Mouse (Mus musculus) forebrain, embryonic 14.5 days (tissue): ENCODE data around the gene Jph2. TPM values are rescaled to one million over a fixed set of nuclear protein-coding genes. Genes with fewer than 3 reads are reported as not detected.

Source experiments
- ATAC-seq: fragments of 200-750 bp; cut with Nextera tagmentation; 2 replicates; pipeline ENCODE4 v1.8.0; 2017; ENCODE audit warnings: mild to moderate bottlenecking, moderate library complexity
- DNase-seq: peaks from one replicate; pipeline ENCODE4 v3.0.0-alpha.2; 2015; ENCODE audit warnings: low spot score
- H3K27ac ChIP-seq: fragments of 300-500 bp; sonication (generic); 2 replicates; pipeline ENCODE4 v1.5.1; 2014; ENCODE audit warnings: low read depth, mild to moderate bottlenecking, control low read depth, low read length, moderate library complexity
- H3K27me3 ChIP-seq: fragments of 300-500 bp; sonication (generic); replicated peaks from 2 replicates; pipeline ENCODE4 v1.6.1; 2014; ENCODE audit warnings: low read length, control low read depth, mixed read lengths; ENCODE audit not compliant: control insufficient read depth, insufficient read depth
- H3K36me3 ChIP-seq: fragments of 300-500 bp; sonication (generic); 2 replicates; pipeline ENCODE4 v1.6.1; 2014; ENCODE audit warnings: low read length, control low read depth; ENCODE audit not compliant: control insufficient read depth, insufficient read depth
- H3K4me1 ChIP-seq: fragments of 300-500 bp; sonication (generic); 2 replicates; pipeline ENCODE4 v1.6.1; 2014; ENCODE audit warnings: antibody characterized with exemption, low read length, control low read depth; ENCODE audit not compliant: control insufficient read depth, insufficient read depth
- H3K4me2 ChIP-seq: fragments of 300-500 bp; sonication (generic); 2 replicates; pipeline ENCODE4 v1.6.1; 2014; ENCODE audit warnings: mild to moderate bottlenecking, control low read depth, low read length
- H3K4me3 ChIP-seq: fragments of 300-500 bp; sonication (generic); 2 replicates; pipeline ENCODE4 v1.5.1; 2014; ENCODE audit warnings: low read depth, low read length, control low read depth
- H3K9ac ChIP-seq: fragments of 300-500 bp; sonication (generic); 2 replicates; pipeline ENCODE4 v1.6.1; 2014; ENCODE audit warnings: mild to moderate bottlenecking, low read length, control low read depth, moderate library complexity
- H3K9me3 ChIP-seq: fragments of 300-500 bp; sonication (generic); replicated peaks from 2 replicates; pipeline ENCODE4 v1.6.1; 2016; ENCODE audit warnings: low read length, control low read depth, mixed read lengths; ENCODE audit not compliant: control insufficient read depth
- WGBS: fragments of 180-500 bp; shearing (Covaris S2); extraction: QIAGEN DNeasy Blood & Tissue Kit; methylation state at CpG from one replicate; pipeline ENCODE4 v1.1.7; 2014; 5-methylcytosine and 5-hydroxymethylcytosine counted together
- polyA plus RNA-seq: library from polyadenylated mRNA; unstranded; fragments of >200 nt; fragmentation: Nextera tagmentation; extraction: Ambion mirVana; gene quantifications from 2 replicates; pipeline ENCODE4 v1.2.1, GENCODE M21; 2014

The Jph2 gene
- polyA plus RNA-seq, 1 experiment from 2014 or later, result 0.08 TPM

DNA sequence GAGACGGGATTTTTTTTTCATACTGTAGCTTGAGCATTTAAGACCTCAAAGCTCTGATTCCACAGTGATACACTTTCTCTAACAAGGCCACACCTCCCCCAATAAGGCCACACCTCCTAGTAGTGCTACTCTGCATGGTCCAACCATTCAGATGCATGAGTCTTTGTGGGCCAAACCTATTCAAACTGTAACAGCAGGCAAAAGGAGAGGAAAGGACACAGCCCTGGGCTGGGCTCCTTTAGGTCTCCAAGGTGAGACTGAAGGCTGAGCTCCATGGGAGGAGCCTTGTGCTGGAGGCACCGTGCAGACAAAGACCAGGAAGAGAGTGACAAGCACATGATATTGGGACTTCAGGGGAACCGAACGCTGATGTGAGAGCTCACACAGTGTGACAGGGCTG lies 80.5 kb downstream of the Jph2 start:
- DNase-seq (no peak), ATAC-seq (no peak)
- Histone ChIP-seq H3K36me3 (peaks cover 5% of the 10 kb centered on the region; the same call in 1 of the 2 replicates), H3K4me1 (no peaks in the 10 kb centered on the region), H3K27me3 (no peaks in the 10 kb centered on the region), H3K9ac (no peak overlapping the region), H3K27ac (no peak overlapping the region), H3K9me3 (no peaks in the 10 kb centered on the region), H3K4me3 (no peak overlapping the region), H3K4me2 (no peak overlapping the region)
- 82% methylated on average over 4 of the region's 4 CpGs for WGBS

DNA sequence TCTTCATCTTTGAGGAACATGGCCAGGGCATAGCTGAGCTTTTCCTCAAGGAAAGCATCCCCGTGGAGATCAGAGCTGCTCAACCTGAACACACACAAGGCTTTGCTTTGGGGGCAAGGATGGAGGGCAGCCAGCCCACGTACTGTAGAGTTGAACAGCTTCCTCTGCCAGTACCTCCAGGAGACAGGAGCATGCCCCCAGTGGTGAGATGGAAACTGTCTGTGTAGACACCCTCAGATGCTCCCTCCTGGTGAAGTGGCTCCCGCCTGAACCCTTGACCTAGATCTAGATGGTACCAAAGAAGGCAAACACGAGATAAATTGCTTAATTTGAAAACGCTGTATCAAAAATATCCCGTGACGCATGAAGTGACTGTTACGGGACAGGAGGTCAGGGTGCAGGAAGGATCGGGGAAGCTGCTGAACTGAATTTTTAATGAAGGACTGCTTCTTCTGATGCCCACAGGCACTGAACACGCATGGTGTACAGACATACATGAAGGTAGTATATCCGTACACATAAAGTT lies 87.6 kb downstream of the Jph2 start:
- DNase-seq, result no peak

DNA sequence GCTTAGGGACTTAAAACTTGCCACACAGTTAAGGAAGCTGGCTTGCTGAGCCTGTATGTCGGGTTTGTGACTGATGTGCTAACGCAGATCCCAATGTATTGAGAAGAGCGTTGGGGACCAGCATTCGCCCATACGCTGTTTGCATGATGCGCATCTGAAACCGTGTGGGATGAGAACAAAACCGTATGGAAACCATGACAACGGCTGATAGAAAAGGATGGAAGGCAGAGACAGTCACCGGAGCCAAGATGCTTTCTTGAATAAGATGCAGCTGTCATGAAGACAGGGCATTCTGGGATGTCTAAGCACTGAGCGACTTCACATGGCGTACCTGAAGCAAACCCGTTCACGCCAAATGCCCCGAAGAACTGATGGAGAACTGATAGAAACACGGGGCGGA lies 88.4 kb downstream of the Jph2 start:
- 0 out of 2 replicates have a peak, but pooled peaks have one; percentile 29 for ATAC-seq
- H3K9ac ChIP-seq, result no peak overlapping the region
- H3K4me3 ChIP-seq, result no peak overlapping the region
- no peaks in the 10 kb centered on the region for H3K9me3 ChIP-seq
- no peaks in the 10 kb centered on the region for H3K4me1 ChIP-seq
- no peak overlapping the region for H3K27ac ChIP-seq
- H3K36me3 ChIP-seq, result no peaks in the 10 kb centered on the region
- no peaks in the 10 kb centered on the region for H3K27me3 ChIP-seq
- peak; percentile 73 for DNase-seq
- WGBS, result 73% methylated on average over 17 of the region's 17 CpGs
- no peak overlapping the region for H3K4me2 ChIP-seq

More for the DNA sequence above, 87.6 kb downstream of the Jph2 start:
- no peak overlapping the region for H3K27ac ChIP-seq
- no peak overlapping the region for H3K4me3 ChIP-seq
- no peak for ATAC-seq
- no peaks in the 10 kb centered on the region for H3K36me3 ChIP-seq
- H3K9me3 ChIP-seq, result no peaks in the 10 kb centered on the region
- H3K4me1 ChIP-seq, result no peaks in the 10 kb centered on the region
- no peaks in the 10 kb centered on the region for H3K27me3 ChIP-seq
- H3K4me2 ChIP-seq, result no peak overlapping the region
- H3K9ac ChIP-seq, result no peak overlapping the region
- 84% methylated on average over 11 of the region's 11 CpGs for WGBS

DNA sequence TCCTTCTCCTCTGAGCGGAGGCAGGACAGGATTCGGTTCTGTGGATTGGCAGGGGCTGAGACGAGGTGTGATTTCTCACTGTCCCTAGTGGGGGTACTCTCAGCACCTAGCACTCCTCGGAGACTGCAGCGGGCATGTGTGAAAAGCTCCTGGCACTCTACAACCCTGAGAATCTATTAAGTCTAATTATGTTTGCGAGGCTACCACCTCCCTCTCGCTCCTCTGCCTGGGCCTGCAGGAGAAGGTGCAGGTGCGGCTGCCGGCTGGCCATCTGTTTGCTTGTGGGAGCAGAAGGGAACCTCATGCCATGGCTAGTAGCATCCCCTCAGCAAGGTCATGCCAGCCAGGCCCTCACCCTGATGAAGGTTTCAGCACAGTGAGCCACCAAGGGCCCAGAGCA lies 94.8 kb downstream of the Jph2 start:
- H3K9me3 ChIP-seq, result no peaks in the 10 kb centered on the region
- 46% methylated on average over 9 of the region's 9 CpGs for WGBS
- peak; percentile 70 for DNase-seq
- peaks cover 32% of the 10 kb centered on the region for H3K4me1 ChIP-seq
- ATAC-seq, result peak; percentile 68
- no peak overlapping the region for H3K27ac ChIP-seq
- H3K4me3 ChIP-seq, result no peak overlapping the region
- no peak overlapping the region for H3K9ac ChIP-seq
- H3K27me3 ChIP-seq, result no peaks in the 10 kb centered on the region; the same call in 1 of the 2 replicates
- H3K36me3 ChIP-seq, result no peaks in the 10 kb centered on the region
- H3K4me2 ChIP-seq, result no peak overlapping the region

DNA sequence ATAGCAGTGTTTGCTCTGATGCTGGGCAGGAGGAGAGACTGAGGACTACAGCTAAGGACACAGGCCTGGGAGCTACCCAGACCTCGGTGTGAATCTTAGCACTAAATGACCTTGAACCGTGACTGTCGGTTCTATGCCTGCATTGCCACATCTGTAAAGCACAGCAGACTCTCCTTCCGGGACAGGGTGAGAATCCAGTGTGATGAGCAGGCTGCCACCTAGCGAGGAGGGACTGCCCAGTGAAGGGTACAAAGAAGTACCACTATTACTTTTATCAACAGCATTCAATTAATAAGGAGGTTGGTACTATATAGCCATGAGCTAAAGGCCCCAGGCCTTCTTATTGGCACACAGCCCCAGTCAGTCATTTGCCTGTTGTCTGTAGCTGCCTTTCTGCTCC lies 96.2 kb downstream of the Jph2 start:
- H3K27ac ChIP-seq, result no peak overlapping the region
- no peak for ATAC-seq
- no peaks in the 10 kb centered on the region for H3K36me3 ChIP-seq
- no peak overlapping the region for H3K4me2 ChIP-seq
- WGBS, result 57% methylated on average over 5 of the region's 5 CpGs
- DNase-seq, result no peak
- no peak overlapping the region for H3K4me3 ChIP-seq
- H3K4me1 ChIP-seq, result peaks cover 42% of the 10 kb centered on the region
- H3K27me3 ChIP-seq, result no peaks in the 10 kb centered on the region; the same call in 1 of the 2 replicates
- H3K9ac ChIP-seq, result no peak overlapping the region
- H3K9me3 ChIP-seq, result no peaks in the 10 kb centered on the region

DNA sequence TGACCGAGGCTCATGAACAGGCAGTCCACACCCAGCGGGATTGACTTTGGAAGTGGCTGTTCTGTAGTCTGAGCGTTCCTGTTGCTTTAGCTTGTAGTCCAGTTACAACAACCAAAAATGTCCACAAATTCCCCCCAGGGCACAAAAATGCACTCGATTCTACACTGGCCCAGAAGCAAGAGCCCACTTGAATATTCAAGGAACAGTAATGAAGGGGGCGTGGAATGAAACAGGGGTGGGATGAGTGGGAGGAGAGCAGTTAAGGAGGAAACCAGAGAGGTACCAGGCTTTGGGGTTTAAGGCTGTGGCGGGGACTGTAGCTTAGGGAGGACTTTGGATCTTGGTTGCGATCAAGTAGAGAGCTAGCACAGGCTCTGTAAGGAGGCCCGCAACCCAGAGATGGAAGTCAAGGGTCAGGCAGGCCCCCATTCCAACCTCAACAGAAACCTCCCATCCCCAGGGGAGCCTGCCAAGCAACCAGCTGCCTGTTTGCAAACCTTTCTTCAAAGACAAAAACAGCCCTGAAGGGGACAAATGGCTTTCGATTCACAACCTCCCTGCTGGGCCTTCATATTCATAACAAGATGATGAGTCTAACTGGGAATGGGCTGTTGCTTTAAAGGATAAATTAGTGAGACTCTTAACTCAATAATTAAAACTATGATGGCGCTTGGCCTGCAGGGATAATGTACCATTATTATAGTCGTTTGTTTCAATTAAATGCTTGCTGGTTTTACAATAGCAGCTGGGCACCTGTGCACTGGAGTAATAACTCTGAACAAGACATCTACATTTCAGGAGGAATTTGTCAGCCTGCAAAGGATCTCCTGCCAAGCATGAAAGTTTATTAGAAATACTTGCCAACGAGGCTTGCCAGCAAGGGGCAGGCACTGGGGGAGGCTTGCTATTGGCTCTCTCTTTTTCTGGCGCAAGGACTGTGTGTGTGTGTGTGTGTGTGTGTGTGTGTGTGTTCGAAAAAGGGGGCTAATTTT lies 97.4 kb downstream of the Jph2 start:
- Histone ChIP-seq H3K4me2 (no peak overlapping the region), H3K27ac (0 out of 2 replicates have a peak overlapping the region, but pooled peaks have one; percentile 56), H3K4me1 (peaks cover 46% of the 10 kb centered on the region), H3K36me3 (no peaks in the 10 kb centered on the region), H3K9me3 (no peaks in the 10 kb centered on the region), H3K27me3 (no peaks in the 10 kb centered on the region; the same call in none of the 2 replicates), H3K4me3 (no peak overlapping the region), H3K9ac (no peak overlapping the region)
- WGBS, result 27% methylated on average over 14 of the region's 14 CpGs
- DNase-seq, result peak; percentile 86
- ATAC-seq, result peak; percentile 28

DNA sequence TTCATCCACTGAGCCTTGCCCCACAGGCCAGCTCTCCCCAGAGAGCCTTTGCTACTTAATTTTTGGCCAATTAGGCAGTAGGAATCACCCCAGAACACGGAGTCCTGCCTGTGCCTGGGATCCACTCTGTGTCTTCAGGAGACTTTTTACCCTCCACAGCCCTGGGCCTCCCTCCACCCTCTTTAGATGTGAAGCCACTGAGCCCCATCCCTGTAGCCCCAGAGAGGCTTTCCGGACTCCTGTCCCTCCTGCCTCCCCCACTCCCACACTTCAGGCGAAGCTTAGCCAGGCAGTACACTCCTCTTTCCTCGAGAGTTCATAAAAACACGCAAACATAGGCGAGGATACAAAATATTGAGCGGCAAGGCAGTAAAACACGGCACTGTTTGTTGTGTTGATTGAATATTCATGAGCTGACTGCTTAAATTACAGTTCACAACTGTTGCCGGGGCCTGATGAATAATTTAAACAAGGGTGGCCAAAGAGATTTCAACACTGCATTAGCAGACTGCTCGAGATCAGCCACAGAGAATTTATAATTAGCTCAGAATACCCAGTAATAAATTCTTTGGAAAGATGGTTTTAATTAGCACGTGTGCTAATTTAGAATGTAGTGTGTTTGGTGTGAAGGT lies 100.7 kb downstream of the Jph2 start:
- Histone ChIP-seq H3K36me3 (no peaks in the 10 kb centered on the region), H3K4me3 (no peak overlapping the region), H3K9me3 (no peaks in the 10 kb centered on the region), H3K4me1 (peaks cover 40% of the 10 kb centered on the region), H3K4me2 (peak overlapping the region; percentile 32), H3K27ac (0 out of 2 replicates have a peak overlapping the region, but pooled peaks have one; percentile 34), H3K27me3 (no peaks in the 10 kb centered on the region; the same call in none of the 2 replicates), H3K9ac (no peak overlapping the region)
- whole genome bisulfite sequencing, result 6% methylated on average over 11 of the region's 11 CpGs
- ATAC-seq (peak; percentile 73), DNase-seq (peak; percentile 86)

DNA sequence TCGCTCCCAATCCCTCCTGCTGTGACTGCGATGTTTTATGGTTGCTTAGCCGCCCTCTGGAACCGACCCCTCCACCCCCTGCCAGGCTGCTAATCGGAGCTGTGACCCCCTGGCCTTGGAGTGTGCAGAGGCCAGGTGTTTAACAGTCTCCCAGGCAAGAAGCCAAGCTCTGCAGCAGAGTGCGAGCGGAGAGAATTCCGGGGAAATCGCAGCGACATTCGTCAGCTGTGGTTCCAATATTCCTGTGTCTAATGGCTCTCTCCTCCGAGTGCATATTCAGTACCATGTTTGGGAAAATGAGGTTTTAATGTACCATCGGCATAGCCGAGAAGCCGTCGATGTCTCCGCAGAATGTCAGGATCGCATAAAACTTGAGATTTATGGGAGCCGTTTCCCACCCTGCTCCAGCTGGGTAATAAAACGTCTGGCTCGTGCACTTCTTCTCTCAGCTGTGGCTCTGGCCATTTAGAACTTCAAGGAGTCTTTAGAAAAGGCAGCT lies 108.9 kb downstream of the Jph2 start:
- Histone ChIP-seq H3K36me3 (no peaks in the 10 kb centered on the region), H3K4me1 (peaks cover 9% of the 10 kb centered on the region; the same call in 1 of the 2 replicates), H3K9ac (no peak overlapping the region), H3K4me2 (peak overlapping the region; percentile 26; the same call in 1 of the 2 replicates), H3K27me3 (no peaks in the 10 kb centered on the region; the same call in 1 of the 2 replicates), H3K4me3 (no peak overlapping the region), H3K9me3 (no peaks in the 10 kb centered on the region), H3K27ac (no peak overlapping the region)
- DNase-seq (peak; percentile 65), ATAC-seq (0 out of 2 replicates have a peak, but pooled peaks have one; percentile 32)
- WGBS, result 19% methylated on average over 21 of the region's 21 CpGs
